In the genomic region with DNA sequence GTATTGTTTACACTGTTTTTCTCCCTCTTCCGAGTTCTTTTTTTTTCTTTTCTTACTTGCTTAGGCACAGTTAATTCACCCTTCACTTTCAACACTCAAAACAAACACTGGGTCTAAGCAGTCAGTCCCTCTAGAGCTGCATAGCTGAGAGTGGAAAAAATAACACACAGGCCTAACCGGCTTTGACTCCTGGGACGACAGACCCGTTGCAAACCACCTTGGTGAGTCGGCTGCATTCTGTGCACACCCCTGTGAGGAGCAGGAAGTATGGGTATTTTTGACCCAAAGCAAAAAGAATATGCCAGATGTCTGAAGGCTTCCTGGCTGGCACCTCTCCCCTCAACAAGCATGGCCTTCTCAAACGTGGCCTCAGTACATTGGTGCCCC, we compare ENCODE assay signal across 7 mouse cellular contexts.
A peak's percentile ranks its signal among the peaks of the same experiment; 100 is the strongest.
DNase-seq lines count a peak whose midpoint lies in the region; ATAC-seq lines count a peak whose summit lies in the region.

No protein-coding gene starts in this region.

- 43% methylated on average over 6 of the region's 6 CpGs for WGBS in neural tube, embryonic 11.5 days

- H3K36me3 ChIP-seq in neural tube, embryonic 11.5 days (ENCODE audit: control insufficient read depth, insufficient read depth, low read length) = no peaks in the 10 kb centered on the region

- peak overlapping the region; percentile 62; the same call in 1 of the 2 replicates for H3K27ac ChIP-seq in neural tube, embryonic 11.5 days (ENCODE audit: low read depth, low read length)

- ATAC-seq in neural tube, embryonic 11.5 days (ENCODE audit: insufficient read depth, low FRiP score, low TSS enrichment) = no peak

- H3K4me1 ChIP-seq in neural tube, embryonic 11.5 days (ENCODE audit: control insufficient read depth, insufficient read depth, low read length) = peaks cover 7% of the 10 kb centered on the region; the same call in 1 of the 2 replicates

- no peak overlapping the region for H3K9ac ChIP-seq in neural tube, embryonic 11.5 days (ENCODE audit: low read length)

- no peak for DNase-seq in neural tube, embryonic 11.5 days (ENCODE audit: low spot score)
- no peak for DNase-seq in neural tube, embryonic 10.5 days (ENCODE audit: extremely low spot score, low spot score)
- DNase-seq in forelimb bud, embryonic 11.5 days (ENCODE audit: low read depth, low spot score) = peak; percentile 11
- peak; percentile 56 for DNase-seq in lung, postnatal 36 days
- DNase-seq in yolk sac, embryonic 10.5 days (ENCODE audit: low spot score) = peak; percentile 26
- no peak for DNase-seq in right cerebral cortex, adult 18-20 months
- DNase-seq in ovary, postnatal 36 days (ENCODE audit: low spot score) = no peak

- H3K4me3 ChIP-seq in neural tube, embryonic 11.5 days (ENCODE audit: low read depth, low read length) = no peak overlapping the region

- no peaks in the 10 kb centered on the region for H3K27me3 ChIP-seq in neural tube, embryonic 11.5 days (ENCODE audit: control insufficient read depth, insufficient read depth, low read length)

- no peaks in the 10 kb centered on the region for H3K9me3 ChIP-seq in neural tube, embryonic 11.5 days (ENCODE audit: control insufficient read depth, low read length)

- H3K4me2 ChIP-seq in neural tube, embryonic 11.5 days (ENCODE audit: low read depth) = no peak overlapping the region

Comparison
In these comparisons a context has a peak if more than half of its experiments do, and no peak if none do; other contexts are left out.
1. DNase-seq: peak in forelimb bud, embryonic 11.5 days (single experiment), lung, postnatal 36 days (single experiment) and yolk sac, embryonic 10.5 days (single experiment); none in neural tube, embryonic 11.5 days (single experiment), neural tube, embryonic 10.5 days (single experiment), right cerebral cortex, adult 18-20 months (single experiment) and ovary, postnatal 36 days (single experiment).